Mouse (Mus musculus) neural tube, embryonic 10.5 days (tissue): ENCODE measurements around the gene Adam23.

Source experiments
- DNase-seq: peaks from one replicate; pipeline ENCODE4 v3.0.0-alpha.2; 2017; ENCODE audit warnings: low spot score; ENCODE audit errors: extremely low spot score

Adam23 gene

DNA sequence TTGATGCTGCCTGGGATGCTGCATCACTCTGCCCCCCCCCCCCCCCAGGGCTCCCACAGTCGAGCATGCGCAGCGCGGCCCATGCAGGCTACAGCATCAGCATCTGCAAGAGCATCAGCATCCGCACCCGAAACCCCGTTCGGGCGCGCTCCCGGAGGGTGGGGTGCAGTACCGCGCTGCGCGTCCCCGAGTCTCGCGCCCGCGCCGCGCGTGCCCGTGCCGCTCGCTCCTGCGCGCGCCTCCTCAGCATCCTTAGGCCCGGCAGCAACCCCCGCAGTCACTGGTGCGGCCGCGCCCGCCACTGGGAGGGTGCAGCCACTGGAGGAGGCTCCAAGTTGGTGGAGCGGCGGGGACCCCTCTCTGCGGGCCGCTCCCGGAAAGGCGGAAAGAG lies at the start of gene Adam23:
Adam23 (plus strand) TSS at position 236 of the 391 bp plus-strand sequence.
- peak; percentile 71 for DNase-seq

- no peak for DNase-seq
These were observed 44.6 kb upstream of the Adam23 start for GRCm38 (mm10) chr1:63401130-63401529.

DNA sequence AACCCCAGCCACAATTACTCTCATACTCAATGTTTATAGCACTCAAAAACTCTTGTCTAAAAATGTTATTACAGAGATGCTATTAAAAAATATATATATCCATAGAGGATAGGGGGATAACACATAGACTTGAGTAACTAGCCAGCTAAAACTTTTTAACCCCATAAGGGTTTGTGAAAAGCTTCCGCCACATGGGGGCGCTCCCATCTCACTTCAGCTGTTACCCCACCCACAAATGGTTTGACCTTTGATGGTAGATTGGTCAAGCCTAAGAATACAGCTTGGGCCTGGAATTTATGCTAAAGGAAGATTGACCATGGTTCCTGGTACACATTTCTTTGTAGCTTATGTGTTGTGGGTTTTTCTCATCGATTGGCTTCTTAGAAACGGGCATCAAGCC lies 42.1 kb upstream of the Adam23 start:
- DNase-seq = no peak

GRCm38 (mm10) chr1:63408344-63408743 lies 37.3 kb upstream of the Adam23 start:
- no peak for DNase-seq

GRCm38 (mm10) chr1:63418491-63418890 lies 27.2 kb upstream of the Adam23 start:
- no peak for DNase-seq

DNA sequence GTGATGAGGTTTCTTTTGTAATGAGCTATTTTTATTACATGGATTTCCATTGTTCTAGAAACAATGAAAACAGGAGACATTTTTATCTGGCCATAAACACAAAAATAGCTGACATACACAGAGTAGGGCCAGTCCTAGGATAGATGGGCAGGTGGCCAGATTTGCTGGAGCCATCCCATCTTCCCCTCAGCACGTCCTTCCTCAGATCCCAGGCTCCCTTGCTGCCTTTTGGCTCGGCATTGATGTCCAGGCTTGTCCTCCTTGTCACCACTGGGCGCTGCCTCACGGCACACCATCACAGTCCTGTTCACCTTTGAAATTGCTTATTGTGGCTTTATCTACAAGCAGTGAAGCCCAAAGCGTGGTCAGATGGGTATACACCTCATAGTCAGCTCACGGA lies 15.0 kb upstream of the Adam23 start:
- no peak for DNase-seq

- DNase-seq = no peak
These were observed 14.5 kb upstream of the Adam23 start for GRCm38 (mm10) chr1:63431166-63431565.

GRCm38 (mm10) chr1:63431842-63432241 lies 13.8 kb upstream of the Adam23 start:
- no peak for DNase-seq

DNA sequence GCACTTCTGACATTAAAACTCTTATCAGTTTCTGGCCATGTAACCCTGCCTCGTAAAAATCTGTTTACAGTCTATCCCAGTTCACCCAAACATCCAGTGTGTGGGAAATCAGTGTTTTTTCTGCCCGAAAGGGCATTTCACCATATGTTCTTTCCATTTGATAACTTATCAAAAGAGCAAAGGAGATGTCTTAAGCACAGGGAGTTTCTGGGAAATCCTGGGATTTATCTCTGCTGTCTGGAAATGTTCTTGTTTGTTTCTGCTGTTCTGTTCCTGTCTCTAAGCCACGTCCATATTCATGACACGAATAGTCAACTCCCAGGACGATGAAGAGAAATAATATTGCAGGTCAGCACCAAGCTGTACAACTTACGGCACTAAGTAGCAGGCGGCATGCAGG lies 11.6 kb upstream of the Adam23 start:
- no peak for DNase-seq

DNA sequence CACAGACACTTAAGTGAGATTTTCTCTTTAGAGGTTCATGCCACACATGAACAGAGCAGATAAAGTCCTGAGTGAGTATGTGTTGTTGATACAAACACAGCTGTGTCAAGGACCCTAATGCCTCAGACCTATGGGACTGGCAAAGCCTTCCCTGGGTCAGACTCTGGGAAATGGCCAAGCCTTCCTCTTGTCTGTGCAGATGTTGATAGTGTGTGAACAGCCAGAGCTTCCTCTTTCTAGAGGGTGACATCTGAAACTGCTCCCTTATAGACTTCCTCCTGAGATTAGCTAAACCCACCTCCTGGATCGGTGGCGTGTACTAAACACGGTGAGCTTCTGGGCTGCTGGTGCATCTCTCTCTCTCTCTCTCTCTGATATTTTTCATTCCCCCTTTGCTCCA lies 8.2 kb upstream of the Adam23 start:
- DNase-seq = no peak

GRCm38 (mm10) chr1:63442186-63442585 lies 3.5 kb upstream of the Adam23 start:
- DNase-seq = no peak

DNA sequence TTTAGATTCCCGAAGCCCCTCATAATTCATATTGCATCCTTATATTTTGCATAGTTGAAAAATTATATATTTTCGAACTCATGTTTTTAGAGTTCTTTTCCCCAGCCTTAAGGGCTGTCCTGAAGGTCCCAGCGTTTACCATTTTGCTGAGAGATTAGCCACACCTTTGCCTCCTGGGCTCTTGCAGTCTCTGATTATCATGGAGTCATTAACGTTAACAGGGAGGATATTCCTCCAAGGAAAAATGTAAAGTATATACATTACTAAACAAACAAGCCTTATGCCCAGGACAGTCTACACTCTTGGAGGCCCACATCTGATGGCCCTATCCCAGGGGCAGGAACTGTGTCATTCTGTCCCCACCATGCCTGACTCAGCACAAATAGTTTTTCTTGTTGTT lies 3.1 kb upstream of the Adam23 start:
- DNase-seq = no peak

- no peak for DNase-seq
These were observed 512 bp upstream of the Adam23 start for GRCm38 (mm10) chr1:63445149-63445609.

- peak; percentile 66 for DNase-seq
These were observed 485 bp downstream of the Adam23 start for GRCm38 (mm10) chr1:63446047-63446704.

- DNase-seq = no peak
These were observed 1.0 kb downstream of the Adam23 start for GRCm38 (mm10) chr1:63446721-63447120.

DNA sequence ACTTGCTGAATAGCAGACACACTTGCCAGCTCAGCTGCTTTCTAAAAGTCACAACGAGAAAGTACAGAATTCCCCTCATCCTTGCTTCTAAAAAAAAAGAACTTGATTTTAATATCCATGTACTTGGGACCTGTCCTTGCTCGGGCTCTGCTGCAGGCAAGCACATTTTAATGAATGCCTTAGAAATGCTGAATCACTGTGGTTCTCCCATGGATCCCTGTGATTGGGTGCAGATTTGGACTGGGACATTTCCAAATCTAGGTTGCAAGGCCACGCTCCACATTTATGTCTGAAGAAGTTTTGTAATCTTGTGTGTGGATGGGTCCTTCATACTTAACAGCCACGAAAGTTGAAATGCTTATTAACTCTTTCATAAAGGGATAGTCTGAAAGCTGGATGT lies 4.4 kb downstream of the Adam23 start:
- no peak for DNase-seq

DNA sequence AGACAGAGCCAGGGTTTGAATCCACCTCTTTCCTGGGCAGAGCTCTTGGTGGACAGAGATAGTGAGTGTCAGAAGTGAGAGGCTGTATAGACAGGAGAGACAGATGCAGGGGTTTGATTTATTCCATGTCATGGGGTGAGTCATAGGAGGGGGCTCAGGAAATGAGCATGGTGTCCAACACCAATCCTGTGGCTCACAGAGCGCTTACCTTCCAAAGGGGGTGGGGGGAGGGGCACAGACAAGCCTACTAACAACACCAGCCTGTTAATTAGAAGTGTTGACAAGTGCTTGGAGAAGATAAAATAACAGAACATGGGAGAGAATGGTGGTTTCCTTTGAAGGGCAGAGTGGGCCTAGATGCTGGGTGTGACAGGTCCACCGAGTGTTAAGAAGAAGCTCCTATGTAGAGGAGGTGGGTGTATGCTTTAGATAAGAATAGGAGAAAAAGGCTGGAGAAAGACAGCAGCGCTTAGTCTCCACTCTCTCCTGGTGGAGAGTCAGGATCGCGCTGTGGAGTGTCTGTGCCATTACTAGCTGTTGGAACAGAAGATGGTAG lies 7.7 kb downstream of the Adam23 start:
- no peak for DNase-seq

DNA sequence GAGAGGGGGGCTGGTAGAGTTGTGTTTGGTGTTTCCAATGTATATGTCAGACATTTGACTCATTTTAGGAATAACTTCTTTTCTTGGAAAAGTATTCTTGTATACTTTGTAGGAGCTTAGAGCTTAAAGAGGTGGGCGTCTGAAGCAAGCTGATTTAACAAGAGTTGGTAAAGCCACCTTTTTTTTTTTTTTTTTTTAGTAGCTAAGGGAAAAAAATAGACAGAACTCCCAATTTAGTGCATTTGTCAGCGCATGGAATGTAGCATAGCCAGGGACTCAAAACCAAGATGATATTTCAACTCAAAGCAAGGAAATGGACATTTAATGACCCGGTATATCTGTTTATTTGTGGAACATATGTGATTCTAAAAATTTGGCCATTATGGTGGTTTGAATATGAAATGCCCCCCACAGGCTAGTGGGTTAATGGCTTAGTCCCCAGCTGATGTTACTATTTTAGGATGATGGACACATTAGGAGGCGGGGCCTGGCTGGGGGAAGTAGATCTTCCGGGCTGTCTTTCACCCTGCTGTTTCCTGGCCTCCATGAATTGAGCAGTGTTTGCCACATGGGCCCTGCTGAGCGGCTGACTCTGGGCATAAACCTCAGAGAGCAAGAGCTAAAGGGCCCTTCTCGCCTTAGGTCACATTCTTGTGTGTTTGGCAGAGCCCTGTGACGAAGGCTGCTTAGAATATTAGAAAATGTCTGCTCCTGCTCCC lies 12.3 kb downstream of the Adam23 start:
- DNase-seq = no peak

GRCm38 (mm10) chr1:63459151-63459550 lies 13.5 kb downstream of the Adam23 start:
- DNase-seq = no peak

- DNase-seq = no peak
These were observed 14.2 kb downstream of the Adam23 start for GRCm38 (mm10) chr1:63459926-63460325.

- no peak for DNase-seq
These were observed 18.8 kb downstream of the Adam23 start for GRCm38 (mm10) chr1:63464441-63464840.

DNA sequence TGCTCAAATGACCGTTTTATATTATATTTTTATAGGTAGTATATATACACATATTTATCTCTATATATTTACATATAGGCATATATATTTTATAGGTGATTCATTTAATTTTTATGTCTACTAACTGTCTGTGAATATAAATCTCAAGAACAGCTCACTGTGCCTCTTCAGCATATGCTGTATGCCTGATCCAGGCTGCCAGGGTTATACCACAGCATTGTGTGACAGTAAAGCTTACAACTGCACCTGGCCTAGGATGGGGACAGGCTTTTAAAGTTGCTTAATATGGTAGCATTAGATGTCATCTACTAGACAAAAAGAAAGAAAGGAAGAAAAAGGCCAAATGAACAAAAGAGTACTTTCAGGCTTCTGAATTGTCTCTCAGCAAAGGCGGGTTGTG lies 27.6 kb downstream of the Adam23 start:
- DNase-seq = no peak

DNA sequence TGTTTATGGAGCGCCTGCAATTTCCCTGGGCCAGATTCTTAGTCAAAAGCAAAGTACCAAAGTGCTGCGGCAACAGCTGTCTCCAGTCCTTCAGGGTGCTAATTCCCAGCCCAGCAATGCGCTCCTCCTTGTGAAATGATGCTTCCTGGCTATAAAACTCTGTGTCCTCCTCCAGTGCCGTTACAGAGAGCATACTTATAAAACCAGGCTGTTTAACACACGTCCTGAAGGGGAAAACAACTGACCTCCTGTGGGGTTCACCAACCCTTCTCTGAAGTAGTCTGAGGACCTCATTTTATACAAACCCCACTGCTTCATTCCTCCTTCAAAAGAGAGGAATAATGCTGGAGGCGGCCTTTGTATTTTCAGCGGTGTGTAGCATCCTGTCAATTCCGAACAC lies 28.0 kb downstream of the Adam23 start:
- no peak for DNase-seq
